Mouse (Mus musculus): ENCODE measurements around the gene Gm21725.
"Not testable (repeated sequence)": the region's sequence is repeated elsewhere in the genome, so short reads cannot be mapped to it uniquely, and the experiment has no call there.

Gm21725 gene

GRCm38 (mm10) chrY:13348963-13349362 is at the start of gene Gm21725:
Gm21725 (minus strand) TSS chrY:13349063.
- not testable (repeated sequence) for DNase-seq

Measured in heart, adult 11 months (tissue).